Mouse (Mus musculus): ENCODE results near the gene Olfr986.

GRCm38 (mm10) chr9:40234233-40235072 lies 53.7 kb downstream of the Olfr986 start:
- TF ChIP-seq CTCF (IDR thresholded peaks at IDR 0.05; ENCODE audit: borderline replicate concordance, insufficient read depth, low read depth, low read length) (no peak), POLR2A (IDR thresholded peaks at IDR 0.05; ENCODE audit: borderline replicate concordance, insufficient read depth, low read length) (no peak)
